Mouse (Mus musculus): ENCODE data around the gene Mpst.

Mpst gene

GRCm38 (mm10) chr15:78395478-78395962, 10.7 kb upstream of the Mpst start, which contains the start of gene Tex33:
Gene Tex33 (minus strand): TSS chr15:78395912.
- peaks cover 28% of the 10 kb centered on the region for H3K4me1 ChIP-seq (replicated peaks; ENCODE audit: low read depth, low read length)
- TF ChIP-seq NANOG (IDR thresholded peaks at IDR 0.05; ENCODE audit: borderline replicate concordance, low read length): no peak
- no peak for TF ChIP-seq CTCF (conservative IDR thresholded peaks at IDR 0.05; ENCODE audit: low read length)
- no peak for TF ChIP-seq POU5F1 (IDR thresholded peaks at IDR 0.05; ENCODE audit: borderline replicate concordance, low read length)
- no peaks in the 10 kb centered on the region for H3K9me3 ChIP-seq (ENCODE audit: low read length)
- H3K27me3 ChIP-seq (ENCODE audit: insufficient read depth, low read length): no peaks in the 10 kb centered on the region
- no peak within 1 kb of the TSS for H3K4me3 ChIP-seq (replicated peaks; ENCODE audit: low read length)
- H3K36me3 ChIP-seq (ENCODE audit: insufficient read depth, low read length): peaks cover 18% of the 10 kb centered on the region

GRCm38 (mm10) chr15:78401345-78401744, 4.9 kb upstream of the Mpst start:
- no peaks in the 10 kb centered on the region for H3K9me3 ChIP-seq (ENCODE audit: low read length)
- no peak overlapping the region for H3K4me3 ChIP-seq (replicated peaks; ENCODE audit: low read length)
- TF ChIP-seq POU5F1 (IDR thresholded peaks at IDR 0.05; ENCODE audit: borderline replicate concordance, low read length) (no peak), CTCF (conservative IDR thresholded peaks at IDR 0.05; ENCODE audit: low read length) (no peak), NANOG (IDR thresholded peaks at IDR 0.05; ENCODE audit: borderline replicate concordance, low read length) (no peak)

GRCm38 (mm10) chr15:78401921-78402320, 4.3 kb upstream of the Mpst start:
- Histone ChIP-seq H3K36me3 (ENCODE audit: insufficient read depth, low read length) (peaks cover 28% of the 10 kb centered on the region), H3K27me3 (ENCODE audit: insufficient read depth, low read length) (no peaks in the 10 kb centered on the region), H3K9me3 (ENCODE audit: low read length) (no peaks in the 10 kb centered on the region), H3K4me1 (replicated peaks; ENCODE audit: low read depth, low read length) (peaks cover 74% of the 10 kb centered on the region), H3K4me3 (replicated peaks; ENCODE audit: low read length) (no peak overlapping the region)
- no peak for TF ChIP-seq CTCF (conservative IDR thresholded peaks at IDR 0.05; ENCODE audit: low read length)
- no peak for TF ChIP-seq NANOG (IDR thresholded peaks at IDR 0.05; ENCODE audit: borderline replicate concordance, low read length)

More at GRCm38 (mm10) chr15:78401345-78401744, 4.9 kb upstream of the Mpst start:
- no peaks in the 10 kb centered on the region for H3K27me3 ChIP-seq (ENCODE audit: insufficient read depth, low read length)
- peaks cover 28% of the 10 kb centered on the region for H3K36me3 ChIP-seq (ENCODE audit: insufficient read depth, low read length)
- peaks cover 74% of the 10 kb centered on the region for H3K4me1 ChIP-seq (replicated peaks; ENCODE audit: low read depth, low read length)

GRCm38 (mm10) chr15:78402423-78402822, 3.8 kb upstream of the Mpst start:
- Histone ChIP-seq H3K27me3 (ENCODE audit: insufficient read depth, low read length) (no peaks in the 10 kb centered on the region), H3K4me3 (replicated peaks; ENCODE audit: low read length) (peak overlapping the region; percentile 52), H3K36me3 (ENCODE audit: insufficient read depth, low read length) (peaks cover 28% of the 10 kb centered on the region), H3K9me3 (ENCODE audit: low read length) (no peaks in the 10 kb centered on the region), H3K4me1 (replicated peaks; ENCODE audit: low read depth, low read length) (peaks cover 74% of the 10 kb centered on the region)
- TF ChIP-seq CTCF (conservative IDR thresholded peaks at IDR 0.05; ENCODE audit: low read length) (no peak), POU5F1 (IDR thresholded peaks at IDR 0.05; ENCODE audit: borderline replicate concordance, low read length) (no peak), NANOG (IDR thresholded peaks at IDR 0.05; ENCODE audit: borderline replicate concordance, low read length) (no peak)

GRCm38 (mm10) chr15:78403301-78403741, 2.9 kb upstream of the Mpst start:
- H3K27me3 ChIP-seq (ENCODE audit: insufficient read depth, low read length): no peaks in the 10 kb centered on the region
- H3K36me3 ChIP-seq (ENCODE audit: insufficient read depth, low read length): peaks cover 28% of the 10 kb centered on the region
- peak overlapping the region; percentile 52 for H3K4me3 ChIP-seq (replicated peaks; ENCODE audit: low read length)
- no peak for TF ChIP-seq POU5F1 (IDR thresholded peaks at IDR 0.05; ENCODE audit: borderline replicate concordance, low read length)
- TF ChIP-seq NANOG (IDR thresholded peaks at IDR 0.05; ENCODE audit: borderline replicate concordance, low read length): no peak
- no peak for TF ChIP-seq CTCF (conservative IDR thresholded peaks at IDR 0.05; ENCODE audit: low read length)
- no peaks in the 10 kb centered on the region for H3K9me3 ChIP-seq (ENCODE audit: low read length)
- peaks cover 75% of the 10 kb centered on the region for H3K4me1 ChIP-seq (replicated peaks; ENCODE audit: low read depth, low read length)

GRCm38 (mm10) chr15:78403896-78404295, 2.3 kb upstream of the Mpst start:
- Histone ChIP-seq H3K4me3 (replicated peaks; ENCODE audit: low read length) (peak overlapping the region; percentile 52), H3K27me3 (ENCODE audit: insufficient read depth, low read length) (no peaks in the 10 kb centered on the region), H3K4me1 (replicated peaks; ENCODE audit: low read depth, low read length) (peaks cover 80% of the 10 kb centered on the region), H3K36me3 (ENCODE audit: insufficient read depth, low read length) (peaks cover 26% of the 10 kb centered on the region), H3K9me3 (ENCODE audit: low read length) (no peaks in the 10 kb centered on the region)
- no peak for TF ChIP-seq NANOG (IDR thresholded peaks at IDR 0.05; ENCODE audit: borderline replicate concordance, low read length)
- no peak for TF ChIP-seq POU5F1 (IDR thresholded peaks at IDR 0.05; ENCODE audit: borderline replicate concordance, low read length)
- TF ChIP-seq CTCF (conservative IDR thresholded peaks at IDR 0.05; ENCODE audit: low read length): no peak

- Histone ChIP-seq H3K4me1 (replicated peaks; ENCODE audit: low read depth, low read length) (peaks cover 90% of the 10 kb centered on the region), H3K27me3 (ENCODE audit: insufficient read depth, low read length) (peaks cover 11% of the 10 kb centered on the region), H3K9me3 (ENCODE audit: low read length) (no peaks in the 10 kb centered on the region), H3K4me3 (replicated peaks; ENCODE audit: low read length) (peak overlapping the region; percentile 92), H3K36me3 (ENCODE audit: insufficient read depth, low read length) (peaks cover 14% of the 10 kb centered on the region)
- TF ChIP-seq CTCF (conservative IDR thresholded peaks at IDR 0.05; ENCODE audit: low read length) (no peak), POU5F1 (IDR thresholded peaks at IDR 0.05; ENCODE audit: borderline replicate concordance, low read length) (no peak), NANOG (IDR thresholded peaks at IDR 0.05; ENCODE audit: borderline replicate concordance, low read length) (no peak)
Observed at GRCm38 (mm10) chr15:78405098-78405497, 1.1 kb upstream of the Mpst start.

GRCm38 (mm10) chr15:78405517-78406211, 552 bp upstream of the Mpst start, which contains the start of gene Tst:
Gene Tst (minus strand): TSS chr15:78405907.
- Histone ChIP-seq H3K4me1 (replicated peaks; ENCODE audit: low read depth, low read length) (peaks cover 90% of the 10 kb centered on the region), H3K9me3 (ENCODE audit: low read length) (no peaks in the 10 kb centered on the region), H3K4me3 (replicated peaks; ENCODE audit: low read length) (peak within 1 kb of the TSS; percentile 92), H3K36me3 (ENCODE audit: insufficient read depth, low read length) (peaks cover 11% of the 10 kb centered on the region), H3K27me3 (ENCODE audit: insufficient read depth, low read length) (peaks cover 17% of the 10 kb centered on the region)
- no peak for TF ChIP-seq NANOG (IDR thresholded peaks at IDR 0.05; ENCODE audit: borderline replicate concordance, low read length)
- no peak for TF ChIP-seq CTCF (conservative IDR thresholded peaks at IDR 0.05; ENCODE audit: low read length)
- no peak for TF ChIP-seq POU5F1 (IDR thresholded peaks at IDR 0.05; ENCODE audit: borderline replicate concordance, low read length)

All from E14TG2a.4 (cell line).